Mouse (Mus musculus) erythroblast, embryonic 14.5 days (primary cell): ENCODE measurements around the gene Trim63. TPM values are rescaled to one million over a fixed set of nuclear protein-coding genes. Genes with fewer than 3 reads are reported as not detected.
"Not testable (repeated sequence)": the region's sequence is repeated elsewhere in the genome, so short reads cannot be mapped to it uniquely, and the experiment has no call there.

ENCODE experiments used
- H3K27me3 ChIP-seq: 2 replicates; pipeline ENCODE4 v1.6.1; 2012; ENCODE audit warnings: inconsistent platforms; ENCODE audit not compliant: control insufficient read depth
- H3K36me3 ChIP-seq: 2 replicates; pipeline ENCODE4 v1.6.1; 2012; ENCODE audit warnings: mild to moderate bottlenecking, inconsistent platforms; ENCODE audit not compliant: control insufficient read depth
- H3K4me1 ChIP-seq: 2 replicates; pipeline ENCODE4 v1.6.1; 2012; ENCODE audit warnings: inconsistent platforms; ENCODE audit not compliant: control insufficient read depth
- H3K4me3 ChIP-seq: replicated peaks from 2 replicates; pipeline ENCODE3; 2012; ENCODE audit warnings: moderate library complexity, mild to moderate bottlenecking, inconsistent platforms
- H3K9me3 ChIP-seq: 2 replicates; pipeline ENCODE4 v1.6.1; 2012; ENCODE audit warnings: low read length, inconsistent platforms, mixed read lengths; ENCODE audit not compliant: control insufficient read depth
- GATA1 ChIP-seq: IDR thresholded peaks from 2 replicates; pipeline ENCODE4 v1.6.1; 2012; ENCODE audit warnings: low read length, inconsistent platforms, mixed read lengths
- TAL1 ChIP-seq: IDR thresholded peaks from 3 replicates; pipeline ENCODE4 v1.6.1; 2012; ENCODE audit warnings: low read length, inconsistent platforms, mixed read lengths
- polyA plus RNA-seq: library from polyadenylated mRNA; stranded (reverse); fragments of >175 nt; gene quantifications from 2 replicates; pipeline ENCODE4 v1.2.3, GENCODE M21; 2012

Trim63 gene
- polyA plus RNA-seq, 1 experiment = not detected

DNA sequence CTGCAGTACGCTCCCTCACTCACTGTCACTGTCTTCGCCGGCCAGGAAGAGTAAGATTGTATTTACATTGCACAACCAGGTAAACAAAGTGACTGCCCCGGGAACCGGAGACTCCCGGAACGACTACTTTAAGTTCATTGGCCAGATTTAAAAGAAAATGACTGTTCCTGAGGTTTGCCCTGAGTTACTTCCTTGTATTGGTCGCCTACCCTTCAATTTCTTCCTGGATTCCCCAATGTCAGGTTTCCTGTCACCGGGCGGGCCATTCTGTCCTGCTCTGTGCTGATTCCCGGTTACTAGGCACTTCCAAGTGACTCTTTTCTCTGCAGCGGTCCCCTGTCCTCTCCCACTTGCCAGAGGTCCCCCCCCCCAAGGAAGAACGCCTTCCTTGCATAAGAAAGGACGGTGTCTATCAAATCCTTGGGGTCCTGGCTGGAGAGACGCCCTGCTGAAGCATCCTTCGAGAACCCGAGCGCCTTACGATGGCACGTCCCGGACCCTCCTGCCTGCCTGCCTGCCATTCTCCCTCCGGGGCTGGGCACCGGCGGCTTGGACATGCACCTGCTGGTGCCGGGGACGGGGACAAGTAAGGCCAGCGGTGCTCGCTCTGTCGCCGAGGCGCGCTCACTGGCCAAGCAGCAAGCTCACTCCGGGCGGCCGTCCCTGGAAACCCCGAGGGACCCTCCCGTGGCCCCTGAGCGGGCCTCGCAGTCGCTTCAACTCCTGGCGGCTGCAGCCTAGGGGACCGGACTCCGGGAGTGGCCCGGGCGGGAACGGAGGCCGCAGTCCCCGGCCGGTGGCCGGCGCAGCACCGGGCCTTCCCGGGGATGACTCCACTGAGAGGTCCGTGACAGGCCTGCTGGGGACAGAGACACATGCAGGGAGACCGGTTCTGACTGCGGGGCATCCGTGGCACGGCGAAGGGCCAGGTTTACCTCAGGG lies 28.4 kb upstream of the Trim63 start:
- Histone ChIP-seq H3K27me3 (peaks cover 9% of the 10 kb centered on the region), H3K4me3 (peak overlapping the region; percentile 100), H3K9me3 (no peaks in the 10 kb centered on the region), H3K4me1 (peaks cover 44% of the 10 kb centered on the region), H3K36me3 (peaks cover 40% of the 10 kb centered on the region)
- no peak for TF ChIP-seq GATA1
- no peak for TF ChIP-seq TAL1

DNA sequence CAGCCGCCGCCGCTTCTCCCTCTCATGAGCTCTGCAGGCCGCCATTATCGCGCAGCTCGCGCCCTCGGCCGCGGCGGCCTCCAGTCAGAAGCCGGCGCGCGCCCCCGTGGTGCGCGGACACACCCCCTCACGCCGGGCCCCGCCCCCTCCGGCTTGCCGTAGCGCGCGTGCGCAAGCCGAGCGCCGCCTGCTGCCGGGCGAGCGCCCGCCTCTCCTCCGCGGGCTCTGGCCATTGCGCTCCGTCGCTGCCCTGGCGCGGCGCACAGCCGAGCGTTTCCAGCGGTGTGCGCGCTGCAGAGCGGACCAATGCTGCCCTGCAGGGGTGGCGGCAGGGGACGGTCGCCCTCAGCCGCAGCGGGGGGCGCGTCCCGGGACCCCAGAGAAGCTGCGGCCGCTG lies 27.8 kb upstream of the Trim63 start:
- peaks cover 44% of the 10 kb centered on the region for H3K4me1 ChIP-seq
- peaks cover 9% of the 10 kb centered on the region for H3K27me3 ChIP-seq
- peaks cover 34% of the 10 kb centered on the region for H3K36me3 ChIP-seq
- no peaks in the 10 kb centered on the region for H3K9me3 ChIP-seq
- peak overlapping the region; percentile 100 for H3K4me3 ChIP-seq
- TF ChIP-seq TAL1 = no peak
- TF ChIP-seq GATA1 = no peak

DNA sequence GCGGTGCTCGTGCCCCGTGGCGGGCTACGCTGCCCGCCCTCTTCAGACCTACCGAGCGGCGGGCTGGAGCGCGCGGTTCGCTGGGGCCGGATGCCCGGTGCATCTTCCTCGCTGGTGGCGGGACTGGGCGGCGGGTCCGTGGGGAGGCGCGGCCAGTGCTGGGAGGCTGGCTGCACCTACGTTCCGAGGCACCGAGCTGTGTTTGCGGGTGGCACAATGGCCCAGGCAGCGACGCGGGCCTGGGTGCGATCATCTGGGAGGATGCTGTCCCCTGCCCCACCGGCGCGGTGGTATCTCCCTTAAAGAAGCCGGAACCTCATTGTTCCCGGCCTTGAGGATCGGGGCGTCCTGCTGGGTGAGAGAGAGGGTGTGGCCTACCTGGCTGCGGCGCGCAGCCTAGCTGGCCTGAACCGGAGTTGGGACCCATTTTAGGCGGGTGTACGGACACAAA lies 27.3 kb upstream of the Trim63 start, which contains the start of gene Pdik1l:
Pdik1l (minus strand) TSS at position 321 of the 451 bp plus-strand sequence.
- H3K4me3 ChIP-seq = peak within 1 kb of the TSS; percentile 100
- peaks cover 29% of the 10 kb centered on the region for H3K36me3 ChIP-seq
- H3K27me3 ChIP-seq = peaks cover 9% of the 10 kb centered on the region
- H3K9me3 ChIP-seq = no peaks in the 10 kb centered on the region
- H3K4me1 ChIP-seq = peaks cover 44% of the 10 kb centered on the region
- no peak for TF ChIP-seq GATA1
- TF ChIP-seq TAL1 = no peak

- Histone ChIP-seq H3K36me3 (peaks cover 19% of the 10 kb centered on the region), H3K27me3 (peaks cover 12% of the 10 kb centered on the region), H3K9me3 (no peaks in the 10 kb centered on the region), H3K4me3 (peak overlapping the region; percentile 100), H3K4me1 (peaks cover 44% of the 10 kb centered on the region)
- no peak for TF ChIP-seq TAL1
- no peak for TF ChIP-seq GATA1
These were observed 26.3 kb upstream of the Trim63 start for GRCm38 (mm10) chr4:134288397-134289256.

DNA sequence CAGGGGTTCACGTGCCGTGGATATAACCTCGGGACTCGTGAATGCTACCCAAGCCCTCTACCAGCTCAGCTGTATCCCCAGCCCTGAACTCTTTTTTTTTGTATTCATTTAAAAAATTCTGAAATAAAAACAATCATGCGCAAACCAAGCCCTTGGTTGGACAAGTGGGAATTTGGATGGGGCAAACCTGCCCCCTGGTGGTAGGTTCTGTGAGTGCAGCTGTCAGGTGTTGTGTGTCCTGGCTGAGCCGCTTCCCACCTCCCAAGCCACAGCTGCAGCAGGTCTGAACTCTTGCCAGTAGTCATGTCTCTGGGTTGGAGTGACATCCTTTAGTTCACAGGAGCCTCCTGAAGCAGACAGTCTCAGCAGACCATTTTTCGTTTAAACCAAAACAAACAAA lies 22.9 kb upstream of the Trim63 start:
- H3K36me3 ChIP-seq = no peaks in the 10 kb centered on the region
- no peak overlapping the region for H3K4me3 ChIP-seq
- H3K9me3 ChIP-seq = peaks cover 3% of the 10 kb centered on the region; the same call in 1 of the 2 replicates
- peaks cover 19% of the 10 kb centered on the region for H3K4me1 ChIP-seq
- TF ChIP-seq GATA1 (no peak), TAL1 (no peak)
- peaks cover 14% of the 10 kb centered on the region for H3K27me3 ChIP-seq

DNA sequence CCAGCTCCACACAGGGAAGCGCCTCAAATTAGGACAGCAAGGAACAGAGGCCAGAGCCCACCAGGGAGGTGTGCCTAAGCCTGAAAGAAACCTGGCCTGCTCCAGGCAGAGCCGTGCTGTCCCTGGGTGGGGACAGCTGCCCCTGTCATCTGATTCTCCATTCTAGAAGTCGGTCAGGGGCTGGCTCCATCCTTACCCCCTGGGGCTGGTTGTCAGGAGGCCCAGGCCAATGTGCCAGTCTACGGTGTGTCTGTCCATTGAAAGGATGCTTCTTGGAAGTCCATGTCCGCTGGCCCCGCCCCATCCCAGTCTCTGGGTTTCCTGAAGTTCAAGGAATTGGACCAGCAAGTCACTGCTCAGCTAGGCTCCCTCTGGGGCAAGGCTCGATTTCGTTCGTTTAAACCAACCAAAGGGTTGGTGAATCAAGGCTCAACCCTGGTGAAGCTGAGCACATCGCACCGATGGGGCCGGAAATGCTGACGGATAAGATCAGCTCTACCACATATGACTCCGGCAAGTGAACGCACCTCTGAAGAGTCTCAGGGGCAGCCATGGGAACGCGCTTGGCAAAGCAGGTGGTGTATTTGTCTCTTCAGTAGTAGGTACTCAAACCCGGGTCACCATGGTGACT lies 21.7 kb upstream of the Trim63 start:
- Histone ChIP-seq H3K4me3 (no peak overlapping the region), H3K27me3 (peaks cover 14% of the 10 kb centered on the region), H3K4me1 (peaks cover 12% of the 10 kb centered on the region), H3K9me3 (peaks cover 3% of the 10 kb centered on the region; the same call in 1 of the 2 replicates), H3K36me3 (no peaks in the 10 kb centered on the region)
- TF ChIP-seq GATA1 (no peak), TAL1 (no peak)

- H3K36me3 ChIP-seq = no peaks in the 10 kb centered on the region
- H3K27me3 ChIP-seq = peaks cover 14% of the 10 kb centered on the region
- H3K4me1 ChIP-seq = peaks cover 7% of the 10 kb centered on the region
- no peak overlapping the region for H3K4me3 ChIP-seq
- H3K9me3 ChIP-seq = peaks cover 3% of the 10 kb centered on the region; the same call in 1 of the 2 replicates
- no peak for TF ChIP-seq GATA1
- TF ChIP-seq TAL1 = no peak
These were observed 21.2 kb upstream of the Trim63 start for GRCm38 (mm10) chr4:134293692-134294163.

GRCm38 (mm10) chr4:134296096-134296495 lies 18.8 kb upstream of the Trim63 start:
- not testable (repeated sequence) for H3K4me1 ChIP-seq, H3K36me3 ChIP-seq, H3K4me3 ChIP-seq, H3K27me3 ChIP-seq, H3K9me3 ChIP-seq

DNA sequence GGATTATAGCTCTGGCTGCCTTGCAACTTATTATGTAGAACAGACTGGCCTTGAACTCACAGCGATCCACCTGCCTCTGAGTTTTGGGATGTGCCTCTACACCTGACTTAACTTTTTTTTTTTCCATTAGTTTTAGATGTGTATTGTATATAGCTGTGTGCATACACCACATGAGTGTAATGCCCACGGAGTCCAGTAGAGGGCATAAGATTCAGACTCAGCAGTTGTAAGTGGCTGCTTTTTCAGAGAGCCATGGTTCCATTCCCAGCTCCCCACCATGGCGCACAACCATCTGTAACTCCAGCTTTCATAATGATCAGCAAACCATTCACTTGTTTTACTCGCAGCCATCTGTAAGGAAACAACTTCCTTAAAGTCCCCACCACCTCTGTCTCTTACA lies 18.4 kb upstream of the Trim63 start:
- peaks cover 6% of the 10 kb centered on the region for H3K27me3 ChIP-seq
- H3K36me3 ChIP-seq = no peaks in the 10 kb centered on the region
- no peak for TF ChIP-seq GATA1
- TF ChIP-seq TAL1 = no peak
- no peaks in the 10 kb centered on the region for H3K4me1 ChIP-seq
- H3K9me3 ChIP-seq = peaks cover 3% of the 10 kb centered on the region; the same call in 1 of the 2 replicates
- no peak overlapping the region for H3K4me3 ChIP-seq
